Mouse (Mus musculus) subcutaneous adipose tissue, adult 2 months (tissue): ENCODE measurements around the gene Cntnap4. TPM values are rescaled to one million over a fixed set of nuclear protein-coding genes. Genes with fewer than 3 reads are reported as not detected.

Experiments used
- polyA plus RNA-seq: library from polyadenylated mRNA; depleted of rRNA; stranded (reverse); fragments of >200 nt; gene quantifications from 2 replicates; pipeline ENCODE4 v1.2.3, GENCODE M21; 2012; ENCODE audit warnings: low replicate concordance; rRNA removed

The Cntnap4 gene
- polyA plus RNA-seq: not detected in 2 replicates

GRCm38 (mm10) chr8:112569471-112570141 is at the start of gene Cntnap4:
TSS of gene Cntnap4 (plus strand) at chr8:112570043.

